Mouse (Mus musculus) embryonic facial prominence, embryonic 10.5 days (tissue): ENCODE data around the gene Rasgef1b. TPM values are rescaled to one million over a fixed set of nuclear protein-coding genes. Genes with fewer than 3 reads are reported as not detected.
A peak's percentile ranks its signal among the peaks of the same experiment; 100 is the strongest.

ENCODE experiments used
- DNase-seq: peaks from one replicate; pipeline ENCODE4 v3.0.0-alpha.2; 2017; ENCODE audit warnings: low spot score
- H3K27ac ChIP-seq: fragments of 300-500 bp; sonication (generic); replicated peaks from 2 replicates; pipeline ENCODE4 v1.5.1; 2016; ENCODE audit warnings: mild to moderate bottlenecking
- H3K27me3 ChIP-seq: fragments of 300-500 bp; sonication (generic); replicated peaks from 2 replicates; pipeline ENCODE4 v1.6.1; 2016; ENCODE audit warnings: low read depth, mild to moderate bottlenecking; ENCODE audit not compliant: poor library complexity, severe bottlenecking
- H3K36me3 ChIP-seq: fragments of 300-500 bp; sonication (generic); replicated peaks from 2 replicates; pipeline ENCODE4 v1.6.1; 2016; ENCODE audit warnings: mild to moderate bottlenecking, moderate library complexity
- H3K4me1 ChIP-seq: fragments of 300-500 bp; sonication (generic); 2 replicates; pipeline ENCODE4 v1.6.1; 2016
- H3K4me3 ChIP-seq: fragments of 300-500 bp; sonication (generic); 2 replicates; pipeline ENCODE4 v1.5.1; 2016; ENCODE audit warnings: mild to moderate bottlenecking, moderate library complexity
- H3K9me3 ChIP-seq: fragments of 300-500 bp; sonication (generic); 2 replicates; pipeline ENCODE4 v1.6.1; 2016; ENCODE audit warnings: mild to moderate bottlenecking
- WGBS: fragments of 180-500 bp; shearing (Covaris S2); methylation state at CpG from one replicate; pipeline ENCODE4 v1.1.7; 2016; 5-methylcytosine and 5-hydroxymethylcytosine counted together
- polyA plus RNA-seq: library from polyadenylated mRNA; unstranded; fragments of >200 nt; fragmentation: Nextera tagmentation; extraction: Ambion mirVana; gene quantifications from 2 replicates; pipeline ENCODE4 v1.2.1, GENCODE M21; 2016

The Rasgef1b gene
- polyA plus RNA-seq, 1 experiment from 2014 or later, result 11.8 TPM

DNA sequence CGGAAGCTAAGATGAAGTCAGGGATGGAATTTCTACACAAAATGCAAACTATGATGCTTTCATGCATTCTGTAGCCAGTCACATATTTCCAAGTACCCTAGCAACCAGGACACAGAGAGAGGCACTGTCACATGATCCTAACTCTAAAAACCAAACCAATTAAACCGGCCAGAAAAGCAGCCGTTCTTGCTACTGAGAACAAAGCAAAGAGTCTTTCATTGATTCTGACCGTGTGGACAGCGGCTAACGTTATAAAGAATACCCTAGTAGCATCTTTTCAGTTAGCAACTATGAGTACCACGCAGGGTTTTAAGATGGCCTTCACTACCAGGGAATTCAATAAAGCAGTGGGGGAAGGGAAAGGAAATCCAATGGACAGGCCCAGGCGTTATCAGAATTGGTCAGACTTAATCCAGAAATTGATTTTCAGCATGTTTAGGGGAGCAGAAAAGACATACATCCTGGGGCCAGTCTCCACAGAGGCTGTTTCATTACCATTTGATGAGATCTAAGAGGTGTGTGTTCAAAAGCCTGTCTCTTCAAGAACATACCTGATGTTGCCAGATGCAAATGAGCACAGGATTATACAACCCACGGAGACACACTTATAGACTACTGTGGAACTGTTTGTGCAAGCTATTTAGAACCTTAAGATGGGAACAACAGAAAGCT lies 215.5 kb downstream of the Rasgef1b start:
- 60% methylated on average over 9 of the region's 9 CpGs for WGBS
- Histone ChIP-seq H3K36me3 (no peaks in the 10 kb centered on the region), H3K27ac (peak overlapping the region; percentile 51; the same call in 1 of the 2 replicates), H3K4me1 (peaks cover 34% of the 10 kb centered on the region), H3K4me3 (no peak overlapping the region), H3K27me3 (no peaks in the 10 kb centered on the region), H3K9me3 (no peaks in the 10 kb centered on the region)
- no peak for DNase-seq

DNA sequence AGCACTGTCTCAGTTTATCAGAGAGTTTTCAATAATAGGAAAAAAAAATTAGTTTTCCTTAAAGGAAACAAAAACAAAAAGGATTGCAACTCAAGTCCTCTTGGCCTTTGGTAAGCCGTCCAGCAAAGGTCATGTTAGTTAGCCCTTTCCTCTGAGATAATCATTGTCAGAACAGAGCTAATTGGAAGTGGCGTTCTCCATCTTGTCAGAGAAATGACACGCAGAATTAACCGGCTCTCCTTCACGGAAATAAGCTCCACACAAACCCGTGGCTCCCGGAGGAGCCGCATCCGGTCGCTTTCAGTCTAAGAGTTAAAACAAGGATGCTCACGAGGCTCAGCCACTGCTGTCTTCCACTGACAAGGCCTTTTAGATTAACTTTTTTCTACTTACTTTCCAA lies 217.8 kb downstream of the Rasgef1b start:
- WGBS, result 24% methylated on average over 11 of the region's 11 CpGs
- Histone ChIP-seq H3K36me3 (no peaks in the 10 kb centered on the region), H3K4me1 (peaks cover 32% of the 10 kb centered on the region), H3K27ac (peak overlapping the region; percentile 6; the same call in 1 of the 2 replicates), H3K4me3 (no peak overlapping the region), H3K9me3 (no peaks in the 10 kb centered on the region), H3K27me3 (no peaks in the 10 kb centered on the region)
- peak; percentile 39 for DNase-seq

DNA sequence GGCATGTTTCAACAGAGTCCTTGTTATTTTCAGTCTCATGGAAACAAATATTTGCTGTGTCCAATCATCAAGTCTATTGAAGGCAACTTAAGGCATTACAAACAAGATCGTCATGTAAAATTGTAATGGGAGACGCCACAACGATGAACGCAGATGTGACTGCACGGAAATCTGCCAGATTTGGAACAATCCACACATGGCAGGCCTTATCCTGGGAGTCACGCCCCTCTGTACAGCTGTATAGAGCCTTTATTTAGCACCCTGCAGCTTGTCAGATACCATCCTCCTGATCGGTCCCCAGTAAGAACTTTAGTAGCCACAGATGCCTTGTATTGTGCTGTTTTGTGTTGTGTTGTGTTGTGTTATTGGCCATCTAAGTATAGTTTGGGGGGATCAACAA lies 222.8 kb downstream of the Rasgef1b start:
- WGBS, result 89% methylated on average over 7 of the region's 7 CpGs
- Histone ChIP-seq H3K4me3 (no peak overlapping the region), H3K27ac (no peak overlapping the region)

DNA sequence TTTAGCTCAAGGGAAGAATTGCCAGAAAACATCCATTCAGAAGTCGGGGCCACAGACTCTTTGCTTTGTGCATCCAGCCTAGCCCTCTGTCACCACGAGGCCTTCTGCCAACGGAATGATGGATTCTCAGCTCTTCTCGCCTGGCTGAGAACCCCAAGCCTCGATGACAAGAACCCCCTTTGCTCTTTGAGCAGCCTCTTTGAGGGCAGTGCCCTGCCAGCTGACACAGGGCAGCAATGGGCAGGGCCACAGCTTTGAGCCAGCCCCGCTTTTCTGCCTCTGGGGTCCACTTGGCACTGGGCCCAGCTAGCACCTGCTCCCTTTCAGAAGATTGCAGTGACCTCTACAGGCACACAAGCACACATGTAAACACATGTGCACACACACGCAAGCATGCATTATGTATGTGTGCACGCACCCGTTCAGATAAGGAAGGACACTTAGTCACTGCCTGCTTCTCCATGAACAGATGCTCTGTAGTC lies 224.5 kb downstream of the Rasgef1b start:
- H3K27me3 ChIP-seq, result no peaks in the 10 kb centered on the region
- H3K4me1 ChIP-seq, result peaks cover 12% of the 10 kb centered on the region; the same call in 1 of the 2 replicates
- no peaks in the 10 kb centered on the region for H3K9me3 ChIP-seq
- 80% methylated on average over 9 of the region's 9 CpGs for WGBS
- no peak for DNase-seq
- no peaks in the 10 kb centered on the region for H3K36me3 ChIP-seq
- 0 out of 2 replicates have a peak overlapping the region, but pooled peaks have one; percentile 10 for H3K27ac ChIP-seq
- H3K4me3 ChIP-seq, result no peak overlapping the region

More for the DNA sequence above, 222.8 kb downstream of the Rasgef1b start:
- H3K27me3 ChIP-seq, result no peaks in the 10 kb centered on the region
- no peaks in the 10 kb centered on the region for H3K9me3 ChIP-seq
- peaks cover 18% of the 10 kb centered on the region for H3K4me1 ChIP-seq
- no peaks in the 10 kb centered on the region for H3K36me3 ChIP-seq
- DNase-seq, result no peak

DNA sequence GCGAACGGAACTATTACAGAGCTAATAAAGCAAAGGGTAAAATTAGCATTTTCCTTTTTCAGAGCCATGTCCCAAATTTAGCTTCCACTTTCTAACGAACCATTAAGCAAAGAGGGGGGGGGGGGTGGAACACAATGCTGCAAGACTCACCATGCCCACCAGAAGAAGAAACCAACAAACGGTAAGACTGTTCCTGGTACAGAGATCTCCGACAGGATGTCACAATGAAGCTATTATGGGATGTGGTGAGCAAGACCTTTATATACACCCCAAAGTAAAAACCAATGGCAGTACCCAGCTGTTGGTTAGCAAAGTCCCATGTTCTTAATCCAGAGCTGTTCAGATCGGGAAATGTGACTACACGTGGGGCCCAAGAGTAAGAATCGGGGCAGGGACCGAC lies 226.2 kb downstream of the Rasgef1b start:
- Histone ChIP-seq H3K4me1 (peaks cover 17% of the 10 kb centered on the region), H3K27ac (no peak overlapping the region), H3K4me3 (no peak overlapping the region), H3K9me3 (no peaks in the 10 kb centered on the region), H3K36me3 (no peaks in the 10 kb centered on the region), H3K27me3 (no peaks in the 10 kb centered on the region)
- no peak for DNase-seq
- WGBS, result 88% methylated on average over 9 of the region's 9 CpGs

DNA sequence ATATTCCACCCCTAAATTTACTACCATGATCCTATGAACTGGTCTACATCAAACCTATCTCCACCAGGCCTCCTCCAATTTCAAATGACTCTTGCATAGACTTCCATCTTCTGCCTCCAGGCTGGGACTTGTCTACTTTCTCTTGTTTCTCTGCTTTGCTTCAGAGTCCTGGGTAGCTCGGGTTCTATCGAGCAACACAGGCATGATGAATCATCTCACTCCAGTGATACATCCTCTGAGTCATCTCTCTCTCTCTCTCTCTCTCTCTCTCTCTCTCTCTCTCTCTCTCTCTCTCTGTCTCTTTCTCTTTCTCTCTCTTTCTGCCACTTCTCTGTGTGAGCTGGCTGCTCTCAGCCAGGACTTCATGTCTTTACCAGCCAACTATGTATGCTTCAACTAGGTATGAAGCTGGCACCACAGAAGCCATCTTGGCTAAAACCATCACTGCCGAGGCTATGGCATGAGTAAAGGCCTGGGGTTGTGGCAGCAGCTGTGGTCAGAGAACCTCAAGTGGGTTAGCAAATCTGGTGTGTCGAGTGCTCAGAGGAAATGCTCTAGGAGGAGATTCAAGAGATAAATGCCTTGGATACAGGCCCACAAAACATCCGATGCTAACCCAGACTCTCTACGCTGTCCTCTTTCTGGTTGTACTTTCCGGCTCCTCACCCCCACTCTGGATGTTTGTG lies 229.3 kb downstream of the Rasgef1b start:
- Histone ChIP-seq H3K4me3 (no peak overlapping the region), H3K9me3 (no peaks in the 10 kb centered on the region), H3K4me1 (peaks cover 38% of the 10 kb centered on the region), H3K27me3 (no peaks in the 10 kb centered on the region), H3K36me3 (no peaks in the 10 kb centered on the region), H3K27ac (no peak overlapping the region)
- 89% methylated on average over 7 of the region's 7 CpGs for WGBS
- DNase-seq, result no peak

DNA sequence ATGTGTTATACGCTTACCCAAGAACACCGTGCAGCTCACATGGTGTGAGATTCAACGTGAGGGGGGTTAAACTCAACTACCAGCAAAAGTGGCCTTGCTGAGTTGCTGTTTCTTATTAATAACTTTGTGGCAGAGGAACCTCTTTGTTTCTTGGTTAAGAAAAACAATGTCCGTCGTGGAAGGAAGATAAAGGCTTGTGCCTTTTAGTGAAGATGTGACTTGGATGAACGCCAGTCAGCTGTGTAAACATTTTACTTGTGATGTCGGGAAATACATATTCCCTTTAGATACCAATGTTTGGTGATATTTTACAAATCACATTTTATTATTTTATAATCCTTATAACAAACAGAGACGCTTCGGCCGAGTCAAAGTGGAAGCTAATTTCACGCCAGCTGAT lies 231.0 kb downstream of the Rasgef1b start:
- Histone ChIP-seq H3K27me3 (no peaks in the 10 kb centered on the region), H3K36me3 (no peaks in the 10 kb centered on the region), H3K27ac (peak overlapping the region; percentile 35; the same call in 1 of the 2 replicates), H3K9me3 (no peaks in the 10 kb centered on the region), H3K4me3 (no peak overlapping the region), H3K4me1 (peaks cover 30% of the 10 kb centered on the region)
- 72% methylated on average over 11 of the region's 11 CpGs for WGBS
- no peak for DNase-seq

DNA sequence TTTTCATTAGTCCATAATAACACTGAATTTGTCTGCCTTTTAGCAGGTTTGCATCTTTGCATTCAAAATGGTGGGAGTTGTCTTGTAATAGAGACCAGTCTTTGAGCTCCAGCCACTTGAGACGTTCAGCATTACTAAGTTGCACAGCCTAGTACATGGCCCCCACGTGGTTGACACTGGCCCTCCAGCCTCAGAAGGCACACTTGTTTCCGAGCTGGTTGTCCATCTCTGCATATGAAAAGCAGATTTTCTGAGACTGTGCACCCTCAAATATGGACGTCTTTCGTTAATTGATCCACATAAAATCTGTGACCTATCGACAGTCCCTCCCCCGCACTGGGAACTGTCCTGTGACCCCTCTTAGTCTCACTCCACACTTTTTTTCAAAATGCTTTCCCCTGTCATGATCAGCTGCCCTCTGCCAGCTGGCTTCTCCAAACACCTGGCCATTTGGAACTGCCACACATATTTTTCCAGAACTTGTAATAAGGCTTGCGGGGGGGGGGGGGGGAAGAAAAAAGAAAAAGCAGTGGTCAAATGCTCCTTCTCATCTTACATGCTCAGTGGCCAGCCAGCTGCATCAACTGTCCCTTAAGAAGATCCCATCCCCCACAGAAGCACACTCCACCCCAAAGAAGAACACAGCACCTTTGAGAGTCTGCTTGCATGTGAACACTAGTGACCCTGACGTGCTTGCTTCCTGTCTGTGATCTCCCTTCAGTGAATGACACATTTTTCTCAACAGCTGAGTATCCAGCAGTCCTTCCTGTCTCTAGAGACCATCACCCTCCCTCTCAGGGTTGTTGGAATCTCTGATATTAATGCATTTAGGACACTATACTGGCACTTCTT lies 231.7 kb downstream of the Rasgef1b start:
- 50% methylated on average over 9 of the region's 9 CpGs for WGBS

DNA sequence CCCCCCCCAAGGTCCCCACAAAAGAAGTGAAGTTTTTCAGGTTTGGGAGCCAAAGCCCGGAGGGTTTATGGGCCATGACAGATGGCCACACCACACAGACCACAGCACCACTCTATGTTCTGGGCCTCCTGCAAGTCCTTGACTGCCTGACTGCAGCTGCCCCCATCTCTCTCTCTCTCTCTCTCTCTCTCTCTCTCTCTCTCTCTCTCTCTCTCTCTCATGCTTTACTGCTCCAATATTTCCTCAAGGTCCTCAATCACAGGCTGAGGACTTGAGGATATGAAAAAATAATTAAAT lies 232.8 kb downstream of the Rasgef1b start:
- Histone ChIP-seq H3K9me3 (no peaks in the 10 kb centered on the region), H3K36me3 (no peaks in the 10 kb centered on the region), H3K27me3 (no peaks in the 10 kb centered on the region), H3K4me1 (peaks cover 30% of the 10 kb centered on the region), H3K27ac (no peak overlapping the region), H3K4me3 (no peak overlapping the region)
- 60% methylated on average over 1 of the region's 1 CpGs for WGBS
- DNase-seq, result no peak

More for the DNA sequence above, 231.7 kb downstream of the Rasgef1b start:
- peak; percentile 52 for DNase-seq
- Histone ChIP-seq H3K27me3 (no peaks in the 10 kb centered on the region), H3K4me3 (no peak overlapping the region), H3K9me3 (no peaks in the 10 kb centered on the region), H3K36me3 (no peaks in the 10 kb centered on the region), H3K4me1 (peaks cover 30% of the 10 kb centered on the region), H3K27ac (peak overlapping the region; percentile 35; the same call in 1 of the 2 replicates)

DNA sequence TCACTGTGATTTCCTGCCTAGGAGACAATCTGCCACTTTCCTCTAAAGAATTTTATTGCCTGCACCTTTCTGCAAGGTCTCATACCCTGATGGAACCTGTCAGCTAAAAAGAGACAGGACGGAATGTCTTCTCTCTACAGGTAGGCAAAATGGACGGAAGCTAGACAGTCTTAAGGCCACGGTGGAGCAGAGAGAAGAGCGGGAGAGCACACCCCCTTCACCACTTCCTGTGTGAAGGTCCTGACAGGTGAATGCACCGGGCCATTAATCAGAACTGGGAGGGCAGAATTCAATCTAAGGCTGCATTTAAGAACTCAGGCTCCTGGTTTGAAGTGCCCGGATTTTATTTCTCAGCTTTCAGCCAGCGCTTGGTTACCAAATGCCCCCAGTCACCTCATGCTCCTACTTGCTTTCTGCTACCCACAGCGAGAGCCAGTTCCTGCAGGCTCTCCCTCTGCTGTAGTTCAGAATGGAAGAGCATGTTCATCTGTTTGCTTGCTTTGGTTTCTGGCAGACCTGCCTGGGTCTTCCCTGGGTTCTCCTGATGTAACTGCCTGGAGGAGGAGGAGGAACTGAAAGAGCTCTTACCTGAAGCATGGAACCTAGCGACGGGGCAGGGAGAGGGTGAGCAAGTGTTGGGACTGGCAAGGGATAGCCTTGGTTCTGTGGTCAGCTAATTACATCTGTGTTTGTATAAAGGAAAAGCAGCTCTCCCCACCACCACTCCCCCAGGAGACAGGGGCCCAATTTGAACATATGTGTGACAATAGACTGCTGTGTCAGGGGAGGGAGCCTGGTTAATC lies 233.3 kb downstream of the Rasgef1b start:
- WGBS, result 80% methylated on average over 10 of the region's 10 CpGs
- Histone ChIP-seq H3K27ac (peak overlapping the region; percentile 40; the same call in 1 of the 2 replicates), H3K4me3 (no peak overlapping the region), H3K4me1 (peaks cover 30% of the 10 kb centered on the region), H3K36me3 (no peaks in the 10 kb centered on the region), H3K27me3 (no peaks in the 10 kb centered on the region), H3K9me3 (no peaks in the 10 kb centered on the region)
- DNase-seq, result no peak

DNA sequence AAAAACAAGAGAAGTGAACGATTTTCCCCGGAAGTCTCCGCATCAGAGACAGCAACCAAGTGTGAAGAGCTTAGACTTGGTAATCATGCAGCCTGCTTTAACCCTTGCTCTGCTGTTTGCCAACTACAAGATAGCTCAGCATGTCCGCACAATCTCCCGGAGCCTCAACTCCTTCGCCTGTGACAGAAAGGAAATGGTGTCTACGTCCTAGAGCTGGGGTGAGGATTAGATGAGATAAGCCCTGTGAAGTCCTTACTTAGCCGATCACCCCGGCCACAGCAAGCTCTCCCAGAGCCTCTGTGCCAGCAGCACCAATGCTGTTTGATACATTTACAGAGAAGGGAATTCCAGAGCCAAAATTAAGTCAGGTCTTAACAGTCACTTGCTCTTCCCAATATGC lies 235.0 kb downstream of the Rasgef1b start:
- no peaks in the 10 kb centered on the region for H3K36me3 ChIP-seq
- no peak overlapping the region for H3K27ac ChIP-seq
- no peak for DNase-seq
- no peaks in the 10 kb centered on the region for H3K27me3 ChIP-seq
- H3K9me3 ChIP-seq, result no peaks in the 10 kb centered on the region
- peaks cover 30% of the 10 kb centered on the region for H3K4me1 ChIP-seq
- H3K4me3 ChIP-seq, result no peak overlapping the region
- WGBS, result 79% methylated on average over 9 of the region's 9 CpGs

DNA sequence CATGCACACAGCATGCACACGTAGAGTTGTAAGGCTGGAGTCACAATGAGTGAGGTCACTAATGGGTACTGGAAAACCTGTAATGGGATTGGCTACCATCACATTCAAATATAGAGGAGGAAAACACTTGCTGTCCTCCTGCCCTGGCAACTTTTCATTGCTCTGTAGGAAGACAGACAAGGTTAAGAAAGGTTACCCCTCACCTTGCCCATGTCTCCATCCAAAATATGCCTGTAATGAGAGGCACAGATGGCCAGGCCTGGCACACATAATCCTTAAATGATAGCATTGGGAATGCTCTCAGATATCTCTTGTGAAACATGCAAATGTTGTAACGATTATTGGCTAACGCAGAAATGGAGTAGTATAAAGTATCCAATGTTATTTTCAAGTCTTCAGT lies 235.8 kb downstream of the Rasgef1b start:
- no peak for DNase-seq
- Histone ChIP-seq H3K4me3 (no peak overlapping the region), H3K27me3 (no peaks in the 10 kb centered on the region), H3K36me3 (no peaks in the 10 kb centered on the region), H3K27ac (no peak overlapping the region), H3K9me3 (no peaks in the 10 kb centered on the region), H3K4me1 (peaks cover 27% of the 10 kb centered on the region)
- 93% methylated on average over 3 of the region's 3 CpGs for WGBS
